Mouse (Mus musculus) neural tube, embryonic 14.5 days (tissue): ENCODE data around the gene Lin7b. TPM values are rescaled to one million over a fixed set of nuclear protein-coding genes. Genes with fewer than 3 reads are reported as not detected.

Experiments
- ATAC-seq: fragments of 200-750 bp; cut with Nextera tagmentation; 2 replicates; pipeline ENCODE4 v1.8.0; 2017; ENCODE audit warnings: low read depth, mild to moderate bottlenecking, moderate TSS enrichment, moderate library complexity
- H3K27ac ChIP-seq: fragments of 300-500 bp; sonication (generic); 2 replicates; pipeline ENCODE4 v1.5.1; 2014; ENCODE audit warnings: low read depth, mild to moderate bottlenecking, control low read depth, low read length, moderate library complexity, mixed read lengths
- H3K27me3 ChIP-seq: fragments of 300-500 bp; sonication (generic); 2 replicates; pipeline ENCODE4 v1.6.1; 2014; ENCODE audit warnings: low read length; ENCODE audit not compliant: control insufficient read depth, insufficient read depth
- H3K36me3 ChIP-seq: fragments of 300-500 bp; sonication (generic); 2 replicates; pipeline ENCODE4 v1.6.1; 2014; ENCODE audit warnings: low read length, mixed read lengths; ENCODE audit not compliant: control insufficient read depth, insufficient read depth
- H3K4me1 ChIP-seq: fragments of 300-500 bp; sonication (generic); 2 replicates; pipeline ENCODE4 v1.6.1; 2014; ENCODE audit warnings: low read length; ENCODE audit not compliant: control insufficient read depth, insufficient read depth
- H3K4me2 ChIP-seq: fragments of 300-500 bp; sonication (generic); 2 replicates; pipeline ENCODE4 v1.6.1; 2014; ENCODE audit warnings: mild to moderate bottlenecking, low read depth, low read length, control low read depth
- H3K4me3 ChIP-seq: fragments of 300-500 bp; sonication (generic); 2 replicates; pipeline ENCODE4 v1.5.1; 2014; ENCODE audit warnings: low read depth, low read length, control low read depth, mixed read lengths
- H3K9ac ChIP-seq: fragments of 300-500 bp; sonication (generic); replicated peaks from 2 replicates; pipeline ENCODE4 v1.6.1; 2014; ENCODE audit warnings: low read depth, mild to moderate bottlenecking, control low read depth, low read length, mixed read lengths
- H3K9me3 ChIP-seq: fragments of 300-500 bp; sonication (generic); 2 replicates; pipeline ENCODE4 v1.6.1; 2016; ENCODE audit warnings: low read length; ENCODE audit not compliant: control insufficient read depth
- WGBS: fragments of 180-500 bp; shearing (Covaris S2); extraction: QIAGEN DNeasy Blood & Tissue Kit; methylation state at CpG from one replicate; pipeline ENCODE4 v1.1.7; 2014; 5-methylcytosine and 5-hydroxymethylcytosine counted together
- polyA plus RNA-seq: library from polyadenylated mRNA; unstranded; fragments of >200 nt; fragmentation: Nextera tagmentation; extraction: Ambion mirVana; gene quantifications from 2 replicates; pipeline ENCODE4 v1.2.1, GENCODE M21; 2014

Lin7b gene
- 24.9 and 49.4 TPM in 2 replicates for polyA plus RNA-seq

DNA sequence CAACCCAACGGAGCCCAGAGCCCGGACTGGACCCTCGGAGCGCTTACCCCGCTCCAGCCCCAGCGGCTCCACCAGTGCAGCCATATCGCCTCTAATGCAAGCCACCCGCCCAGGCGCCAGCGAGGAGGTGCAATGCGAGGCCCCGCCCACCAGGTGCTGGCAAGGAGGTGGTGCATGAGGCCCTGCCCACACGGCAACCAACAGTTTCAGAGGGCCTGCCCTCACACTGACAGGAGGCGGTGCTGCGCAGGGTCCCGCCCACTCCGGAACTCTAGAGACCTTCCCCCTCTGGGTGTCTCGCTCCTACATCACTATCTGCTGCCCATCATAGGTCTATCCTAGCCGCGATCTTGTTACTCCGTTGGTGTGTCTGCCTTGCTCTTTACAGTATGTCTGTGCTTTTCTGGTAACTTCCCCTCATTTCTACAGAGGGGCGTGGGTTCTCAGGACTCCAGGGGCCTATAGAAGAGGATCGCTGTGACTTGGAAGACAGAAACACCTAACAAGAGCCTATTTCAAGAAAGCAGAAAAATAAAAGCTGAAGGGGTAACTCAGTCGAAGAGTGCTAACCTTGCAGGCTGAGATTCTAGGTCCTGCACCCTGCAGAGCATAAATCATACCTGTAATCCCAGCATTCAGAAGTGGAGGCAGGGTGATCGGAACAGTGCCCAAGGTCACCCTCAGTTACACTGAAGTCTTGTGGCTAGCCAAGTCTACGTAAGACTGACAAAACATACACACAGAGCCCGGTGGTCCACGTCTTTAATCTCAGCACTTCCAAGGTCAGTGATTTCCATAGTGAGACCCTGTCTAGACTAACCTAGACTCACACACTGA is at the start of gene Lin7b:
Lin7b (minus strand) TSS at position 109 of the 837 bp plus-strand sequence.
- Histone ChIP-seq H3K27me3 (peaks cover 5% of the 10 kb centered on the region), H3K36me3 (peaks cover 14% of the 10 kb centered on the region), H3K4me3 (peak within 1 kb of the TSS; percentile 46), H3K9me3 (no peaks in the 10 kb centered on the region), H3K4me1 (peaks cover 20% of the 10 kb centered on the region), H3K4me2 (peak within 1 kb of the TSS; percentile 79), H3K27ac (no peak within 1 kb of the TSS), H3K9ac (peak within 1 kb of the TSS; percentile 46)
- 9% methylated on average over 28 of the region's 28 CpGs for WGBS
- peak; percentile 57 for ATAC-seq

DNA sequence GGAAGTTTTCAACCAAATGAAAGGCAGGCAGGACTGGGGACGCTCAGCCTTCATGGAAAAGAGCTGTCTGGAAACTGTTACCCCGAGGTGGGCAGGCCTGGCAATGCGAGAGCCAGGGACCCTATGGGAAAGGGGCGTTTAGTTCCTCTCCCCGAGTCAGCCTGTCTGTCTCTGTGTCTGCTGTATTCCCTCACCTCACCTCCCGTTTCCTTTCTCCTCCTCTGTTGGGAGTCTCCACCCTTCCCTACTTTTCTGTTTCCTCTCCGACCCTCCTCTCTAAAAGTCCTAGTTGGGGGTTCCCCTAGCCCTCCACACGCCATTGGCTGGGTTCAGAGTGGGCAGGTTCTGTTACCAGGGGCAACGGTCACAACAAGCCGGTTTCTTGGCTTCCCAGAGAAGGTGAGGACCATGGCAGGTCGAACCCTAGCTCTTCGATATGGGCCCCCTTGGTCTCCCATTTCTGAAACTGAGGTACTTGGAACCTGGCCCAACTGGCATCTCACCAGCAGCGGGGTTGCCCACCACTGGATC is 47.6 kb upstream of the Lin7b start:
- H3K36me3 ChIP-seq = peaks cover 23% of the 10 kb centered on the region

DNA sequence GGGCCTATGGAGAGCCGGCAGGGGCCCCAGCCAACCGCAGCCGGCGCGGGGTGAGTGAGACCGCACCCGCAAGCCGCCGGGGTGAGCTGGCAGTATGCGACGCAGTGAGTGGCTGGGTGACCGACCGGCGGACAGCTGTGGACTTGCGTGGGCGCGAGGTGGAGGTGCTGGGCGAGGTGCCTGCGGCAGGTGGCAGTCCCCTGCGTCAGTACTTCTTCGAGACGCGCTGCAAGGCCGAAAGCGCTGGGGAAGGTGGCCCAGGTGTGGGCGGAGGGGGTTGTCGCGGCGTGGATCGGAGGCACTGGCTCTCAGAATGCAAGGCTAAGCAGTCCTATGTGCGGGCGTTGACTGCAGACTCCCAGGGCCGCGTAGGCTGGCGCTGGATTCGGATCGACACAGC is 45.3 kb upstream of the Lin7b start:
- no peak overlapping the region; the same call in 1 of the 2 replicates for H3K4me2 ChIP-seq

More for the DNA sequence above, 47.6 kb upstream of the Lin7b start:
- Histone ChIP-seq H3K9ac (no peak overlapping the region), H3K4me2 (no peak overlapping the region), H3K27me3 (peaks cover 65% of the 10 kb centered on the region), H3K4me3 (no peak overlapping the region), H3K27ac (no peak overlapping the region), H3K9me3 (no peaks in the 10 kb centered on the region), H3K4me1 (peaks cover 4% of the 10 kb centered on the region; the same call in 1 of the 2 replicates)
- ATAC-seq = no peak
- 7% methylated on average over 13 of the region's 13 CpGs for WGBS

DNA sequence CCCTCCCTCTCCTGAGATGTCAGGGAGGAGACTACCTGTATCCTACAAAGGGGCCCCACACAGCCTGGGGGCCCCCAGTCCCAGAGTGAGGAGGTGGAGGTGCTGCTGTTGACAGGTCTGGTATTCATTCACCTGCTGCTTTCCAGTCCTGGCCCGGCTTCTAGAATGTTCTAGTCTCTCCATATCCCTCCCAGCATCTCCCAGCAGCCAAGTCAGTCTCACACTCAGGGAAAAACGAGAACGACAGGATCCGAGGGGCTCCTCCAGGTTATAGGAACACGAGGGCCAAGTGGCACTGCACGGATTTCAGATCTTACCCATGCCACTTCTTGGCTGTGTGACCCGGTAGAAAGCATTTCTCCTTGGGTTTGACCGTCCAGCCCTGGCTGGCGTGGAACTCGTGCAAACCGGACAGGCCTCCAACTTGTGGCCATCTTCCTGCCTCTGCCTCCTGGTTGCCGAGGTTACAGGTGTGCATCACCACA is 44.4 kb upstream of the Lin7b start:
- ATAC-seq = no peak
- 43% methylated on average over 12 of the region's 12 CpGs for WGBS
- Histone ChIP-seq H3K27ac (no peak overlapping the region), H3K9ac (no peak overlapping the region), H3K36me3 (no peaks in the 10 kb centered on the region), H3K27me3 (peaks cover 73% of the 10 kb centered on the region), H3K4me3 (no peak overlapping the region), H3K9me3 (no peaks in the 10 kb centered on the region), H3K4me2 (no peak overlapping the region), H3K4me1 (peaks cover 4% of the 10 kb centered on the region; the same call in 1 of the 2 replicates)

More for the DNA sequence above, 45.3 kb upstream of the Lin7b start:
- peaks cover 4% of the 10 kb centered on the region; the same call in 1 of the 2 replicates for H3K4me1 ChIP-seq
- H3K27me3 ChIP-seq = peaks cover 76% of the 10 kb centered on the region
- H3K9ac ChIP-seq = no peak overlapping the region
- no peak overlapping the region for H3K4me3 ChIP-seq
- ATAC-seq = no peak
- no peak overlapping the region for H3K27ac ChIP-seq
- WGBS = 9% methylated on average over 37 of the region's 37 CpGs
- peaks cover under 1% of the 10 kb centered on the region; the same call in 1 of the 2 replicates for H3K36me3 ChIP-seq
- no peaks in the 10 kb centered on the region for H3K9me3 ChIP-seq

DNA sequence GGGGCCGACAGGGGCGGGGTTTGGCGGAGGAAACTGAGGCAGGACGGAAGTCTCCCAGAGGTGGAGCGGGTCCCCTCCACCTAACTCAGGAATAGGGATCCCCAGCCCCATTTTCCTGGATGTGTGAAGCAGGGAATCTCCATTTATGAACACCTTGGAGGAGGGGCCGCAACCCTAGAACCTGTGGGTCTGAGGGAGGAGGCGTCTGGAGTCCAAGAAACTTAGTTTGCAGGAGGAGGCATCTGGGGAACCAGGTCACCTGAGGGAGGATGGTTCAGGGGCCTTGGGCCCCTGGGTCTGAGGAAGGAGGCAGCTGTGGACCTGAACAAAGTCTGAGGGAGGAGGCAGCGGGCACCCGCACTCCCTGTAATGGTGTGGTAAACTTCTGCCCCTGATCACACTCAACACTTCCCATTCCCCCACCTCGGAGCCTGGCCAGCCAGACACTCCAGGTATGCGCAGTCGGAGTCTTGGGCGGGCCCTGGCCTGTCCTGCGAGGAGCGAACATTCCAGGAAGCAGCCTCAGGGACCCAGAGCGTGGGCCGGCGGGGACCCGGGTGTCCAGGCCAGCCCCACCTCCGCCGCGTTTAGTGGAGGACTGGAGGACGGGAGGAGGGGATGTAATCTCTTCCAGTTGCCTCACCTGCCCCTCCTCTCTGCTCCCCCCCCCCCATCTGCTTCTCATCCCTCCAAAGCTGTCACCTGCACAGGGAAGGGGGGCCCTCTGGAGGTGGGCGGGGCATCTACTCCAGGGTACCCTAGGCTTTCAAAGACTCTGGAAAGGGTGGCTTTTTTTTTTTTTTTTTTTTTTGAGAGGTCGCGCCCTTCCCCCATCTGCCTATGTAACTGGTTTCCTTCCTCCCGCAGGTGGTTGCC is 43.7 kb upstream of the Lin7b start:
- 2% methylated on average over 27 of the region's 27 CpGs for WGBS
- Histone ChIP-seq H3K4me3 (peak overlapping the region; percentile 44), H3K9ac (peak overlapping the region; percentile 42), H3K27ac (no peak overlapping the region), H3K4me2 (peak overlapping the region; percentile 84), H3K36me3 (no peaks in the 10 kb centered on the region), H3K4me1 (peaks cover 4% of the 10 kb centered on the region; the same call in 1 of the 2 replicates), H3K9me3 (no peaks in the 10 kb centered on the region), H3K27me3 (peaks cover 77% of the 10 kb centered on the region)
- no peak for ATAC-seq

DNA sequence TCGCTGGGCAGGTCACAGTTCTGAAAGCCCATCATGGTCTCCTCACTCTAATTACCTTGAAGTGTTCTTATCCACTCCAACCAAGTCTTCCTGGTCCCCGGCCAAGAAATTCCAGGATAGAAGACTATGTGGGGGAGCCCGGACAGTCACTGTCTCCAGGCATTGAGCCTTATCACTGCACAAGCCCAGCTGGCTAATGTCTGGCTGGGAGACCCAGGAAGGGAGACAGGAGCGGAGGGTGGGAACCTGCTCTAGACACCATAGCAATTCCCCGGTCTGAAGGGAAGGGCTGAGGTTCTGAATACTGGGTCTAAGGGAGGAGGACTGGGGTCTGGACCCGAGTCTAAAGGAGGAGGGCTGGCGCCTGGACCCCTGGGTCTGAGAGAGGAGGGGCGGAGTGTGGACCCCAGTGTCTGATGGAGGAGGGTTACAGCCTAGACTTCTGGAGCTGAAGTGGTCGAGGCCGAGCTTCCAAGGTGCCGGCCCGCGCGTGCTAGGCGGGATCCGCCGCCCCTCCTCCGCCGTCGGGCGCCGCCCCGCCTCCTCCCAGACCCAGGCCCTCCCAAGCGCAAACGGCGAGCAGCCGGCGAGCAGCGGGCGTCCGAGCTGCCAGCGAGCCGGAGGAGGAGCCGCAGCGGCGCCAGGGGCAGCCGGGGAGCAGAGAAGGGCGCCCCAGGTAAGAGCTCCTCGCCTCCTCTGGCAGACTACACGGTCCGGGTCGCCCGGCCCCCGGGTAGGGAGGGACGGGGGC is 42.9 kb upstream of the Lin7b start, which contains the start of gene Ntf5:
Ntf5 (plus strand) TSS at position 583 of the 751 bp plus-strand sequence.
- Histone ChIP-seq H3K36me3 (no peaks in the 10 kb centered on the region), H3K9ac (peak within 1 kb of the TSS; percentile 42), H3K27me3 (peaks cover 73% of the 10 kb centered on the region), H3K4me3 (peak within 1 kb of the TSS; percentile 44), H3K4me2 (peak within 1 kb of the TSS; percentile 84), H3K4me1 (peaks cover 4% of the 10 kb centered on the region; the same call in 1 of the 2 replicates), H3K27ac (no peak within 1 kb of the TSS), H3K9me3 (no peaks in the 10 kb centered on the region)
- ATAC-seq = peak; percentile 39; the same call in 1 of the 2 replicates
- 4% methylated on average over 43 of the region's 45 CpGs for WGBS

DNA sequence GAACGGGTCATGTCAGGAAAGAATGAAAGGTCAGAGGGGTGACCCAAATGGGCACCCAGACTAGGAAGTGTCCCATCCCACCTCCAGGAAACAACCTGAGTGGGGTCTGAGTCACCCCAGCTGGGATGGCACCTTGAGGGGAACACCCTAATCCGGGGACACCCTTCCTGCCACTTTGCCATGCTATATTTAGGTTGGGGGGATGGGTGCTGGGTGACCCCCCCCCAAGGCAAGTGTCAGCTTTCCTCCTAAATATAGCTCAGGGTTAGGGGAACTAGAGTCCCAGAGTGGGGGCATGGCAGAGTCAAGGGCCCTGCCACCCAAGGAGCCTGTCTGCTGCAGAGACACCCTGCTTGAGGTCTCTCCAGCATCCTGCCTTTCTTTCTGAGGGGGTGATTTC is 42.0 kb upstream of the Lin7b start:
- WGBS = 72% methylated on average over 2 of the region's 2 CpGs
- peaks cover 4% of the 10 kb centered on the region; the same call in 1 of the 2 replicates for H3K4me1 ChIP-seq
- ATAC-seq = no peak
- H3K9ac ChIP-seq = no peak overlapping the region
- no peaks in the 10 kb centered on the region for H3K36me3 ChIP-seq
- no peak overlapping the region for H3K4me2 ChIP-seq
- H3K9me3 ChIP-seq = no peaks in the 10 kb centered on the region
- H3K27ac ChIP-seq = no peak overlapping the region
- H3K4me3 ChIP-seq = no peak overlapping the region
- peaks cover 73% of the 10 kb centered on the region for H3K27me3 ChIP-seq
